Mouse (Mus musculus) spleen, postnatal 4 days (tissue): ENCODE results near the gene Gm49405.
"Not testable (repeated sequence)": the region's sequence is repeated elsewhere in the genome, so short reads cannot be mapped to it uniquely, and the experiment has no call there.

Source experiments
- DNase-seq, 2 experiments: peaks; one replicate each; pipeline ENCODE4 v3.0.0; 2022; ENCODE audit warnings: low spot score in 2 of 2

Gene Gm49405

GRCm38 (mm10) chr19:4013066-4013465, 12.6 kb downstream of the Gm49405 start:
- no peak for DNase-seq

DNA sequence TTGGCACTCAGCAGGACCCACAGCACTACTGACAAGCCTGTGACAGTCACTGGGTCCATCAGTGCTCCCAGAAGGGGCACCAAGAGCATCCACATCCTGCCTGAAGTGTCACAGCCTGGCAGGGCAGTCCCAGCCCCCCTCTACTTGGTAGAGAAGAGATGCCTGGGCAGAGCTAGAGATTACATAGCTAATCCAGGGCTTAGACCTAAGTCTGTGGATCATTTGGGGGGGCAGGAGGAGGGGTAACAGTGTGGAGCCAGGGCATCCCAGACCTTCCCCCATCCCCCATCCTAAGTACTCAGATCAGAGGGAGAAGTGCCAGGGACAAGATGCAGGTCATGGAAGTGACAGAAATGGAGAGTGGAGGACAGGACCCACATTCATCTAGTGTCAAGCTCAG, 14.4 kb downstream of the Gm49405 start:
- DNase-seq, result no peak

DNA sequence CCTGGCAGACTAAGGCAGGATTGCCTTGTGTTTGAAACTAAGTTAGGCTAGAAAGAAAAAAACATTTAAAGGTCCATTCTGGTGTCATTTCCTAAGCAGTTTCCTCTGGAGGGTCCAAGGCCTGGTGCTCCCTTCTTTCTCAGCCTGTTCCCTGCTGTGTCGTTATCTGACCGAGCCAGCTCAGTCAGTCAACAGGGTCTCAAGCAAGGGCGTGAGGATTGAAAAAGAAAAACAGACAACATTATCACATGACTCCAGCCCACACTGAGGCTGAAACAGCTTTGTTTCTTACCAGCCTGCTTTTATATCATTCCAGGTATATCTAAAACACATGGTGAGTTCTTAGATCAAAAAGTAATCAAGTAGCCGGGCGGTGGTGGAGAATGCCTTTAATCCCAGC, 15.2 kb downstream of the Gm49405 start:
- no peak for DNase-seq

- no peak for DNase-seq
Measured at GRCm38 (mm10) chr19:4017921-4018587, 17.6 kb downstream of the Gm49405 start.

DNA sequence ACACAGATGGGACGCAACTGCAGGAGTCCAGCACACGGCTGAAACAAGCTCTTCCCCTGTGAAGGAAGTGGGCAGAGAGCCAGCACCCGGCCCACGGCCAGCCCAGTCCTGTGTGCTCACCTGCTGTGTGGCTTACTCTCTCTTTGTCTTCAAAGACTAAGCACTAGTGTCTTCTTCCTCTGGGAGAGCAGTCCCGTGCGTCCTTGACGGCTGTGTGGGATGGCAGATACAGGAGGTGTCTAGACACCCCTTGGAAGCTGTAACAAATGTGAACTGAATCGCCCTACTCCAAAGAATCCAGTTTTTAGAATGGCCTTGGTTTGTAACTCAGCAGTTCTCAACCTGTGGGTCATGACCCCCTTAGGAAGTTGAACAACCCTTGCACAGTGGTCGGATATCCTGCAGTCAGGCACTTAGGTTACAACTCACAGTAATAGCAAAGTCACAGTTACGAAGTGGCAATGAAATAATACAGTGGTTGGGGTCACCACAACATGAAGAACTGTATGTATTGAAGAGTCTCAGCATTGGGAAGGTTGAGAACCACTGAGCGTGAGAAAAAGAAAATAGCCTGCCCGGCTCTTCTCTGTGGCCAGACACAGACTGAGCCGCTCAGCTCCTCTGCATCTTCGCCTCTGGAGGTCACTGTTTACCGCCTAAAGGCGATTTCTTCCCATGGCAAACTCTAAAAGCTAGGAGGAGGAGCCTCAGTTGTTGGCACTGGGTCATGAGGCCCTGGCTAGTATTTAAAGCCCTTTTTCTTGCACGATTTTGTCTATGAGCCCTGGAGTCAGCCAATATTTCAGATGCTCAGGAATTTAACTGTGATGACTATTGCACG, 18.5 kb downstream of the Gm49405 start:
- DNase-seq, result peak; percentile 74 to 80

DNA sequence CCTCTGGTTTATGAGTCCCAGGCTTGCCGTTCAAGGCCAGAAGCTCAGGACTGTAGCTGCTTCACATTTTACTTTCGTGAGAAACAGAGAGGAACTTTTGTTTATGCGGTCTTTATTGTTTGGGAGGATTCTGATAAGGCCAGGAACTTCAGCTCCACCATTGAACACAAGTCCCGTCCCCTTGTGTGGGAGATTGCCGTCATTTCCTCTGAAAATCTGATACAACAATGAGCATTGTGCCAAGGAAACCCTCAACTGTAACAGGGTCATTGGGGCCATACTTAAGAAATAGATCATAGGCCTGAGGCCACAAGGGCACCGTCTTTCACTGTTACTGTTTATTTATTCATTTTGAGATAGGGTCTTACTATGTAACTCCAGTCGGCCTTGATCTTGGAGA, 22.8 kb downstream of the Gm49405 start:
- no peak for DNase-seq

- DNase-seq, result no peak
Measured at GRCm38 (mm10) chr19:4027576-4027975, 27.1 kb downstream of the Gm49405 start.

DNA sequence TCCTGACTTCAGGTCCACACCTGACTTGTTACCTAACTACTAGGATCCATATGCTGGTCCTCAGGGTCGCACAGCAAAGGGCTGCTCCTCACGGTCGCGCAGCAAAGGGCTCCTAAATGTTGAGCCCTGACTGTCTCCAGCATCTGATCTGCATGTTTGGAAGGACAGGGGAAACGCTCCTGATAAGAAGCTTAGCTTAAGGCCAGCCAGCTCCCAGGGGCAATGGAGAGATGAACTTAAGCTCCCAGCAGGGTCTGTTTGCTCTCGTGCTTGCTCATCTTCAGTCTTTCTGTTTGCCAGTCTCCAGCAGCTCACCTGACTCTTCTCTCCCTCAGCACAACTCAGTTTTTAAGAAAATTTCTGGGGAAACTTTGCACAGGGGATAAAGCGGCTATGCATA, 32.2 kb downstream of the Gm49405 start:
- DNase-seq, result no peak

GRCm38 (mm10) chr19:4033298-4033697, 32.9 kb downstream of the Gm49405 start:
- DNase-seq, result no peak

- no peak for DNase-seq
Measured at GRCm38 (mm10) chr19:4033742-4034141, 33.3 kb downstream of the Gm49405 start.

DNA sequence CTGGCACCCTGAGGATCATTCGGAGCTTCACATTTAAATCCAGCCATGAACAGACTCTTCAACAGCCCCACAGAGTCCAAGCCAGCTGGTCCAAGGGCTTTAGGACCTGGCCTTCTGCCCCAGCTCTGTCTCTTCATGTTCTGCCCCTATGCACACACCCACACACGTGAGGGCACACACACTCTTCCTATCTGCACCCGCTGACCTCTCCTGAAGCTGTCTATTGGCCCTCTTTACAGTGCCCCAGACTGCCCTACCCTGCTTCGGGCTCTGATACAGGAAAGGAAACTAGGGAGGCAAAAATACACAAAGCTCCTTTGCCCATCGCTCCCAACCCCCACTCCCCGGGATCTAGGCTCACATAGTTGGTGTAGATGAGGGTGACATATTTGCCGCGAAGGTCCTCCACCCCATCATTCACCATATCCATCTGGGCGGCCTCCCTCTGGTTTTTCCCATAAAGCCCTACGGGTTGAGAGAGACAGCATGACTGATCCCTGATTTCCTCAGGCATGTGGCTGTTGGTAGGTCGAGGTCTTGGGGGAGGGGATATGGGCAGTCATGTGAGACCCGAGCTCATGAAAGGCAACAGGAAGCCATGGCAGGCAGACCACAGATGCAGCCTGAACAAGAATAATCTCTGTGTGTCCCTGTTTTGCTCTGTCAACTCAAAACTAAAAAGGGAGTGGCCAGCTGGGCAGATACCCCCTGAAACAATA, 36.1 kb downstream of the Gm49405 start:
- DNase-seq, result no peak

DNA sequence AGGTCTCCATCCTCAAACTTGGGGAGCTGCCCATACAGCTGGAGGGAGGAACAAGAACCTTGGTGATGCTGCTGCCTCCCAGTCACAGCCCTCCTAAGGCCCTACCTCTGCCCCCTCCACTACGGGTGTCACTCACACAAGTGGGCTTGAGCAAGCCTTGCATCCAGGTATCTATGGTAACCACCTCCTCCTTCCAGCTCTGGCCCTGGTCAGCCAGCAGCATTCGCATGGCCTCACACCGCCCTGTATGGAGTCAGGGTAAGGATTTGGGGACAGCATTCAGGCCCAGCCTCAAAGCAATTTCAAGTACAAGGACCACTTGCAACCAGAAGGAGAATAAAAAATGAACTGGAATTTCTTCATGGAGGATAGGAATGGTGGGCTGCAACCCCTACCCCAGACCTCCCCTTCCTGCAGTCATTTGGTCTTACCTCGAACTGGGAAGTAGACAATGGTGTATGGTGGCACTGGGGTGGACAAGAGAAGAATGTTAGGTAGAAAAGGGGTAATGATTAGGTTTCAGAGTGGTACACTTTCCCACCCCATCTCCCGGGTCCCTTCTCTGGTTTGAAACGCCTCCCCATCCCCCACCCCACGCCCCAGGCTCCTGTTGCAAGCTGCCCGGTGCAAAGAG, 36.8 kb downstream of the Gm49405 start:
- DNase-seq, result not testable (repeated sequence)

DNA sequence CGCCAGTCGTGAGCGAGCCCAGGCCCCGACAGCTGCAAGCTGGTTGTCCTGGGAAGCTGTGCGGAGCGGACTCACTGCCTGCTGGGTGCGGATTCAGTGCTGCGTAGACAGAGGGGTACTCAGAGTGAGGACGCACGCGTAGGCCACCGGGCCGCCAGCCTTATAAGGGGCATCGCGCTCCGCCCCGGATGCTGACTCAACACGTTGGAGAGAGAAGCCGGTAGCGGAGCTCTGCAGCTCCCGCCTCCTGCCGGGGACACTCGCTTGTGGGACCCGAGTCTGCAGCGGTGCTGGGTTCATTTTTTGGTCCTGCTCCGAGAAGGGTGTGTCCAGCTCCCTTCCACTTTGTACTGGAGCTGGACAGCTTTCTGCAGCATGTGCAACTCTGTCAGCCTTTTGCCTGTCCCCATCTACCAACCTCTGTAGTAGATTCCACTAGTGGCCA, 37.4 kb downstream of the Gm49405 start, which contains the start of gene Gstp1:
TSS of gene Gstp1 (minus strand) at position 198 of the 445 bp plus-strand sequence.
- peak; percentile 81 to 89 for DNase-seq

- not testable (repeated sequence) for DNase-seq
Measured at GRCm38 (mm10) chr19:4040941-4041340, 40.5 kb downstream of the Gm49405 start.

DNA sequence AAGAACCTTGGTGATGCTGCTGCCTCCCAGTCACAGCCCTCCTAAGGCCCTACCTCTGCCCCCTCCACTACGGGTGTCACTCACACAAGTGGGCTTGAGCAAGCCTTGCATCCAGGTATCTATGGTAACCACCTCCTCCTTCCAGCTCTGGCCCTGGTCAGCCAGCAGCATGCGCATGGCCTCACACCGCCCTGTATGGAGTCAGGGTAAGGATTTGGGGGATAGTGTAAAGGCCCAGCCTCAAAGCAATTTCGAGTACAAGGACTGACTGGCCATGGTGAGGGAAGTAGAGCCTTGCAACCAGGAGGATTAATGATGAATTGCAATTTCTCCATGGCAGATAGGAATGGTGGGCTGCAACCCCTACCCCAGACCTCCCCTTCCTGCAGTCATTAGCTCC, 41.1 kb downstream of the Gm49405 start:
- not testable (repeated sequence) for DNase-seq

DNA sequence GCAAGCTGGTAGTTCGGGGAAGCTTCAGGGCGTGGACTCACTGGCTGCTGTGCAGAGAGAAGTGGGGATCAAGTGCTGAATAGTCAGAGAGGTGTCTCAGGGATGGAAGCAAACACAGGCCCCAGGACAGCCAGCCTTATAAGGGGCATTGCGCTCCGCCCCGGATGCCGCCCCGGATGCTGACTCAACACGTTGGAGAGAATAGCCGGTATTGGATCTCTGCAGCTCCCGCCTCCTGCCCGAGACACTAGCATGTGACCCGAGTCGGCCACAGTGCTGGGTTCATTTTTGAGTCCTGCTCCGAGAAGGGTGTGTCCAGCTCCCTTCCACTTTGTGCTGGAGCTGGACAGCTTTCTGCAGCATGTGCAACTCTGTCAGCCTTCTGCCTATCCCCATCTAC, 41.7 kb downstream of the Gm49405 start:
- peak in 1 of 2 experiments; percentile 23 for DNase-seq

DNA sequence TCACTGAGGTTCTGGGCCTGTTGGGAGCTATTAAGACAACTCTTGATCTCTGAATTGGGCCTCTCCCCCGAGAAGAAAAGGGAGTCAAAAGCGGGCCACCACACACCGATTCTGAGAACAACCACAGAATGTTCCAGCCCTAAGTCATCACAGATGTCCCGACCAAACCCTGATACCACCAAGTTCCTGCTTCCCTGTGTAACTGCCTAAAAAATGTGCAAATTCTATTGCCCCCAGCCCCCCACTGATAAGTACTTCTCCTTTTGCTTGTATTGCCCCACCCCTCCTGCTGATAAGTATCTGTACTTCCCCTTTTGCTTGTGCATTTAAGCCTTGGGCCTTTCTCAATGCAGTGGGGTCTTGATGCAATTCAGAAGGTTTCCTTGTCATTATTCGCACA, 43.7 kb downstream of the Gm49405 start:
- DNase-seq, result not testable (repeated sequence)

DNA sequence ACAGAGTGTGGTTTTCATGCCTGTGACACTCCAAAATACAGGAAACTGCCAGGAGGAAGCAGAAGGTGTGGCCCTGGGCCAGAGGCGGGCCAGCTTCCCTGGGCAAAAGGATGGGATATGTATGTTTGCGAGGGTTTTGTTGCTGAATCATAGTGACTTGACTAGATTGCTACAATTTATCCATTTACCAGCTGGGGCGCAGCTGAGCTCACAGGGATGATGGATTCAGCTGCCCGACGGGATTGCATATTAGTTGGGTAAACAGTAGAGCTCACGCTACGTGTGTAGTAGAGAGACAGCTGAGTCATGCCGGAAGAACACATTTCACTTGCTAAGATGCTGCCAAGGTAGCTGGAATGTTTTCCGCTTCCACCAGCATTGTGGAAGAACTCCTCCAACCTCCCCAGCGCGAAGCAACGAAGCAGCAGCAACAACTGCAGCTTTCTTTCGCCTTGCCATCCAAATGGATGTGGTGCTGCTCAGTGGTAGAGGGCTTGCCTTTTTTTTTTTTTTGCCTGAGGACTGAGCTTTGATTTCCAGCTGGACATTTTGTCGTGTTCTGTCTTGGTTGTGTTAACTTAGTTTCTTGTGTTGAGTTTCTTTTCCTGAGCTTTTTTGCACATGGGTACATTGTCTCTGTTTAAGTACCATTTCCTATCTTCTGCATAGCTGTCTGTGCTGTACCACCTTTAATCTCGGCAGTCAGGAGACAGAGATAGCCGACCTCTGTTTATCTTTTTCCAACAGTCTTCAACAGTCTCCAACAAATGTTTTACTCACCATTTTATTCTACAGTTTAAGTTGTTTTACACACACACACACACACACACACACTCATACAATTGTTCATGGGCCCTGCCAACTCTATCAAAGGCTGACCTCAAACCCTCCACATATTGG, 45.8 kb downstream of the Gm49405 start, which contains the start of gene Gstp2:
TSS of gene Gstp2 (minus strand) at position 58 of the 900 bp plus-strand sequence.
- peak; percentile 66 to 75 for DNase-seq

GRCm38 (mm10) chr19:4046866-4047254, 46.4 kb downstream of the Gm49405 start:
- peak in 1 of 2 experiments; percentile 54 for DNase-seq

DNA sequence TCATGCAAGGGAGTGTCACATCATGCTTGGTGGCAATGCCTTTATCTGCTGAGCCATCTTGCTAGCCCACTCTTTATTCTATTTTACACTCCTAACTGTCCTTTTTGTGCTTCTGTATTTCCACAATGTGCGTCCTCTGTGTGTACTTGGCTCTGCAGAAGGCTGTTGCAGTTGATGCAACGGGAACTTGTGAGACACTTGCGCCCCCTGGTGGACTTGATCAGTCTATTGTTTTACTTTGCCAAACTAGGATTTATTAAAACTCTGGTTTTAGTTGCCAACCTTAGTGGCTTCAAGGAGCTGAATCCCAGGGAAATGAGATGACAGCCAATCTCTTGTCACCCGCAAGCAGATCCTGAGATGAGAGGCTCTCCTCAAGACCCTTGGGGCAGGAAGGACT, 47.4 kb downstream of the Gm49405 start:
- peak; percentile 85 to 96 for DNase-seq

DNA sequence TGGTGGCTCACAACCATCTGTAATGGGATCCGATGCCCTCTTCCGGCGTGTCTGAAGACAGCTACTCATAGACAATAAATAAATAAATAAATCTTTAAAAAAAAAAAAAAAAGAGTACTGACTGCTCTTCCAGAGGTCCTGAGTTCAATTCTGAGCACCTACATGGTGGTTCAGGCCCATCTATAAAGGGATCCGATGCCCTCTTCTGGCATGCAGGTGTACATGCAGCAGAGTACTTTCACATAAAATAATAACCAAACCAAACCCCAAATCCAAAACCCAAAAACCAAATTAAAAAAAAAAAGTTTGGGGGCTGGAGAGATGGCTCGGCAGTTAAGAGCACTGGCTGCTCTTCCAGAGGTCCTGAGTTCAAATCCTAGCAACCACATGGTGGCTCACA, 48.6 kb downstream of the Gm49405 start:
- DNase-seq, result not testable (repeated sequence)
